Mouse (Mus musculus) neural tube, embryonic 15.5 days (tissue): ENCODE data around the gene Rrn3. TPM values are rescaled to one million over a fixed set of nuclear protein-coding genes. Genes with fewer than 3 reads are reported as not detected.
"Not testable (repeated sequence)": the region's sequence is repeated elsewhere in the genome, so short reads cannot be mapped to it uniquely, and the experiment has no call there.

Experiments used
- ATAC-seq: fragments of 200-750 bp; cut with Nextera tagmentation; 2 replicates; pipeline ENCODE4 v1.8.0; 2017; ENCODE audit warnings: mild to moderate bottlenecking, moderate TSS enrichment, moderate library complexity; ENCODE audit not compliant: low FRiP score
- H3K27ac ChIP-seq: fragments of 300-500 bp; sonication (generic); replicated peaks from 2 replicates; pipeline ENCODE4 v1.5.1; 2015; ENCODE audit warnings: mild to moderate bottlenecking, inconsistent platforms
- H3K27me3 ChIP-seq: fragments of 300-500 bp; sonication (generic); replicated peaks from 2 replicates; pipeline ENCODE4 v1.6.1; 2015; ENCODE audit warnings: inconsistent platforms
- H3K36me3 ChIP-seq: fragments of 300-500 bp; sonication (generic); 2 replicates; pipeline ENCODE4 v1.6.1; 2015; ENCODE audit warnings: inconsistent platforms
- H3K4me1 ChIP-seq: fragments of 300-500 bp; sonication (generic); 2 replicates; pipeline ENCODE4 v1.6.1; 2015; ENCODE audit warnings: inconsistent platforms
- H3K4me2 ChIP-seq: fragments of 300-500 bp; sonication (generic); 2 replicates; pipeline ENCODE4 v1.6.1; 2015; ENCODE audit warnings: inconsistent platforms, mild to moderate bottlenecking, moderate library complexity
- H3K4me3 ChIP-seq: fragments of 300-500 bp; sonication (generic); replicated peaks from 2 replicates; pipeline ENCODE4 v1.5.1; 2015; ENCODE audit warnings: mild to moderate bottlenecking, inconsistent platforms
- H3K9ac ChIP-seq: fragments of 300-500 bp; sonication (generic); replicated peaks from 2 replicates; pipeline ENCODE4 v1.6.1; 2015; ENCODE audit warnings: mild to moderate bottlenecking, inconsistent platforms
- H3K9me3 ChIP-seq: fragments of 300-500 bp; sonication (generic); replicated peaks from 2 replicates; pipeline ENCODE4 v1.6.1; 2016; ENCODE audit warnings: inconsistent platforms
- WGBS: fragments of 180-500 bp; shearing (Covaris S2); methylation state at CpG from one replicate; pipeline ENCODE4 v1.1.7; 2015; ENCODE audit warnings: mixed read lengths; 5-methylcytosine and 5-hydroxymethylcytosine counted together
- polyA plus RNA-seq: library from polyadenylated mRNA; unstranded; fragments of >200 nt; fragmentation: Nextera tagmentation; extraction: Ambion mirVana; gene quantifications from 2 replicates; pipeline ENCODE4 v1.2.1, GENCODE M21; 2015

The Rrn3 gene
- polyA plus RNA-seq, 1 experiment from 2014 or later = 86.5 TPM

GRCm38 (mm10) chr16:13753986-13754385 lies 26.5 kb upstream of the Rrn3 start:
- H3K9ac ChIP-seq = no peak overlapping the region
- peak overlapping the region; percentile 95 for H3K4me2 ChIP-seq
- WGBS = 66% methylated on average over 8 of the region's 8 CpGs
- H3K27me3 ChIP-seq = no peaks in the 10 kb centered on the region
- peak; percentile 42; the same call in 1 of the 2 replicates for ATAC-seq
- H3K4me1 ChIP-seq = peaks cover 8% of the 10 kb centered on the region; the same call in 1 of the 2 replicates
- no peaks in the 10 kb centered on the region for H3K9me3 ChIP-seq
- H3K4me3 ChIP-seq = peak overlapping the region; percentile 75
- H3K27ac ChIP-seq = no peak overlapping the region
- H3K36me3 ChIP-seq = no peaks in the 10 kb centered on the region

GRCm38 (mm10) chr16:13754400-13755190 lies 25.9 kb upstream of the Rrn3 start:
- H3K4me2 ChIP-seq = peak overlapping the region; percentile 95
- peaks cover 8% of the 10 kb centered on the region; the same call in 1 of the 2 replicates for H3K4me1 ChIP-seq
- no peaks in the 10 kb centered on the region for H3K36me3 ChIP-seq
- under 1% methylated on average over 65 of the region's 65 CpGs for WGBS
- peak overlapping the region; percentile 73 for H3K27ac ChIP-seq
- H3K9me3 ChIP-seq = no peaks in the 10 kb centered on the region
- H3K9ac ChIP-seq = peak overlapping the region; percentile 60
- ATAC-seq = peak; percentile 98
- peak overlapping the region; percentile 75 for H3K4me3 ChIP-seq
- no peaks in the 10 kb centered on the region for H3K27me3 ChIP-seq

- peaks cover 8% of the 10 kb centered on the region; the same call in 1 of the 2 replicates for H3K4me1 ChIP-seq
- no peak overlapping the region for H3K9ac ChIP-seq
- WGBS = 95% methylated on average over 2 of the region's 2 CpGs
- no peak overlapping the region for H3K4me3 ChIP-seq
- H3K9me3 ChIP-seq = no peaks in the 10 kb centered on the region
- H3K27ac ChIP-seq = no peak overlapping the region
- no peak overlapping the region for H3K4me2 ChIP-seq
- H3K36me3 ChIP-seq = no peaks in the 10 kb centered on the region
- H3K27me3 ChIP-seq = no peaks in the 10 kb centered on the region
- ATAC-seq = no peak
Measured at GRCm38 (mm10) chr16:13757823-13758222, 22.7 kb upstream of the Rrn3 start.

- not testable (repeated sequence) for H3K4me2 ChIP-seq, H3K9me3 ChIP-seq, H3K36me3 ChIP-seq, H3K4me1 ChIP-seq, H3K27ac ChIP-seq, H3K4me3 ChIP-seq, H3K27me3 ChIP-seq, H3K9ac ChIP-seq, ATAC-seq
- 88% methylated on average over 1 of the region's 1 CpGs for WGBS
Measured at GRCm38 (mm10) chr16:13762807-13763206, 17.7 kb upstream of the Rrn3 start.

GRCm38 (mm10) chr16:13764519-13764918 lies 16.0 kb upstream of the Rrn3 start:
- Histone ChIP-seq H3K4me3 (no peak overlapping the region), H3K27ac (no peak overlapping the region), H3K4me1 (no peaks in the 10 kb centered on the region), H3K4me2 (no peak overlapping the region), H3K36me3 (no peaks in the 10 kb centered on the region), H3K9me3 (no peaks in the 10 kb centered on the region), H3K9ac (no peak overlapping the region), H3K27me3 (no peaks in the 10 kb centered on the region)
- no peak for ATAC-seq
- 68% methylated on average over 3 of the region's 3 CpGs for WGBS

GRCm38 (mm10) chr16:13766367-13766766 lies 14.1 kb upstream of the Rrn3 start:
- H3K4me3 ChIP-seq = no peak overlapping the region
- no peaks in the 10 kb centered on the region for H3K4me1 ChIP-seq
- H3K4me2 ChIP-seq = no peak overlapping the region
- no peak for ATAC-seq
- H3K9me3 ChIP-seq = no peaks in the 10 kb centered on the region
- H3K27ac ChIP-seq = no peak overlapping the region
- no peak overlapping the region for H3K9ac ChIP-seq
- H3K27me3 ChIP-seq = no peaks in the 10 kb centered on the region
- no peaks in the 10 kb centered on the region for H3K36me3 ChIP-seq

- not testable (repeated sequence) for H3K9ac ChIP-seq, H3K4me1 ChIP-seq, H3K4me2 ChIP-seq, H3K4me3 ChIP-seq, ATAC-seq, H3K27me3 ChIP-seq, H3K27ac ChIP-seq, H3K36me3 ChIP-seq, H3K9me3 ChIP-seq
- 75% methylated on average over 4 of the region's 4 CpGs for WGBS
Measured at GRCm38 (mm10) chr16:13771603-13772002, 8.9 kb upstream of the Rrn3 start.

- H3K27ac ChIP-seq, H3K4me3 ChIP-seq, H3K9ac ChIP-seq: not testable (repeated sequence)
Measured at GRCm38 (mm10) chr16:13772051-13772450, 8.5 kb upstream of the Rrn3 start.

GRCm38 (mm10) chr16:13774011-13774410 lies 6.5 kb upstream of the Rrn3 start:
- not testable (repeated sequence) for H3K9me3 ChIP-seq, H3K4me3 ChIP-seq, H3K4me2 ChIP-seq, H3K9ac ChIP-seq, ATAC-seq, H3K36me3 ChIP-seq, H3K27ac ChIP-seq, H3K27me3 ChIP-seq, H3K4me1 ChIP-seq
- 69% methylated on average over 2 of the region's 2 CpGs for WGBS

More at GRCm38 (mm10) chr16:13772051-13772450, 8.5 kb upstream of the Rrn3 start:
- not testable (repeated sequence) for H3K9me3 ChIP-seq, H3K4me1 ChIP-seq, H3K27me3 ChIP-seq, ATAC-seq, H3K4me2 ChIP-seq, H3K36me3 ChIP-seq
- WGBS = 86% methylated on average over 5 of the region's 5 CpGs

GRCm38 (mm10) chr16:13774651-13775050 lies 5.9 kb upstream of the Rrn3 start:
- H3K4me2 ChIP-seq, H3K9me3 ChIP-seq, H3K9ac ChIP-seq, H3K36me3 ChIP-seq, H3K4me1 ChIP-seq, H3K27me3 ChIP-seq, H3K27ac ChIP-seq, ATAC-seq, H3K4me3 ChIP-seq: not testable (repeated sequence)
- WGBS = 92% methylated on average over 3 of the region's 3 CpGs

GRCm38 (mm10) chr16:13781216-13781615 lies 708 bp downstream of the Rrn3 start:
- no peak overlapping the region for H3K27ac ChIP-seq
- no peak; the same call in 1 of the 2 replicates for ATAC-seq
- peaks cover 26% of the 10 kb centered on the region for H3K4me1 ChIP-seq
- H3K4me3 ChIP-seq = peak overlapping the region; percentile 87
- H3K4me2 ChIP-seq = peak overlapping the region; percentile 75
- peaks cover 23% of the 10 kb centered on the region for H3K36me3 ChIP-seq
- no peaks in the 10 kb centered on the region for H3K9me3 ChIP-seq
- no peaks in the 10 kb centered on the region for H3K27me3 ChIP-seq
- 39% methylated on average over 8 of the region's 8 CpGs for WGBS
- peak overlapping the region; percentile 85 for H3K9ac ChIP-seq

GRCm38 (mm10) chr16:13785932-13786331 lies 5.4 kb downstream of the Rrn3 start:
- 88% methylated on average over 3 of the region's 3 CpGs for WGBS
- Histone ChIP-seq H3K27ac (no peak overlapping the region), H3K9ac (no peak overlapping the region), H3K36me3 (peaks cover 65% of the 10 kb centered on the region), H3K4me1 (peaks cover 17% of the 10 kb centered on the region), H3K27me3 (no peaks in the 10 kb centered on the region), H3K9me3 (no peaks in the 10 kb centered on the region), H3K4me2 (no peak overlapping the region), H3K4me3 (no peak overlapping the region)
- no peak for ATAC-seq
